Mouse (Mus musculus) intestine, postnatal 0 days (tissue): ENCODE measurements at regions not wholly inside any gene's neighbourhood (a gene's known extent, or its start where the extent isn't known, plus 50 kb on each side); places are given as distances from the start of the nearest gene placed in this dataset.

Source experiments
- ATAC-seq: fragments of 200-750 bp; cut with Nextera tagmentation; 2 replicates; pipeline ENCODE4 v1.8.0; 2017; ENCODE audit warnings: mild to moderate bottlenecking, moderate TSS enrichment, moderate library complexity
- H3K27ac ChIP-seq: fragments of 300-500 bp; sonication (generic); 2 replicates; pipeline ENCODE4 v1.5.1; 2014; ENCODE audit warnings: mild to moderate bottlenecking, low read depth, low read length, moderate library complexity
- H3K27me3 ChIP-seq: fragments of 300-500 bp; sonication (generic); replicated peaks from 2 replicates; pipeline ENCODE4 v1.6.1; 2014; ENCODE audit warnings: low read length, mixed read lengths; ENCODE audit not compliant: control insufficient read depth, insufficient read depth
- H3K36me3 ChIP-seq: fragments of 300-500 bp; sonication (generic); 2 replicates; pipeline ENCODE4 v1.6.1; 2014; ENCODE audit warnings: mild to moderate bottlenecking, moderate library complexity; ENCODE audit not compliant: control insufficient read depth, insufficient read depth
- H3K4me1 ChIP-seq: fragments of 300-500 bp; sonication (generic); replicated peaks from 2 replicates; pipeline ENCODE4 v1.6.1; 2014; ENCODE audit warnings: antibody characterized with exemption, low read length, mixed read lengths; ENCODE audit not compliant: control insufficient read depth, insufficient read depth
- H3K4me2 ChIP-seq: fragments of 300-500 bp; sonication (generic); replicated peaks from 2 replicates; pipeline ENCODE4 v1.6.1; 2014; ENCODE audit warnings: low read depth, mild to moderate bottlenecking, moderate library complexity
- H3K4me3 ChIP-seq: fragments of 300-500 bp; sonication (generic); 2 replicates; pipeline ENCODE4 v1.5.1; 2014; ENCODE audit warnings: low read depth, low read length
- H3K9ac ChIP-seq: fragments of 300-500 bp; sonication (generic); 2 replicates; pipeline ENCODE4 v1.6.1; 2014; ENCODE audit warnings: mild to moderate bottlenecking, low read depth, low read length
- H3K9me3 ChIP-seq: fragments of 300-500 bp; sonication (generic); 2 replicates; pipeline ENCODE4 v1.6.1; 2016; ENCODE audit warnings: mixed run types; ENCODE audit not compliant: control insufficient read depth
- CTCF ChIP-seq: sonication (generic); IDR thresholded peaks from 2 replicates; pipeline ENCODE4 v1.5.1; 2016; ENCODE audit warnings: low read depth, mild to moderate bottlenecking, control low read depth, antibody characterized with exemption, moderate library complexity
- WGBS: fragments of 180-500 bp; shearing (Covaris S2); extraction: QIAGEN DNeasy Blood & Tissue Kit; methylation state at CpG from one replicate; pipeline ENCODE4 v1.1.7; 2014; 5-methylcytosine and 5-hydroxymethylcytosine counted together

GRCm38 (mm10) chr3:119498711-119499110 lies 285.6 kb downstream of the Ptbp2 start:
- Histone ChIP-seq H3K9ac (no peak overlapping the region), H3K27ac (no peak overlapping the region), H3K36me3 (no peaks in the 10 kb centered on the region), H3K4me1 (no peaks in the 10 kb centered on the region), H3K27me3 (no peaks in the 10 kb centered on the region), H3K4me2 (peak overlapping the region; percentile 24; the same call in 1 of the 2 replicates), H3K4me3 (no peak overlapping the region), H3K9me3 (no peaks in the 10 kb centered on the region)
- ATAC-seq: no peak
- TF ChIP-seq CTCF: no peak
- 65% methylated on average over 20 of the region's 20 CpGs for WGBS

GRCm38 (mm10) chr3:119497880-119498279 lies 286.4 kb downstream of the Ptbp2 start:
- H3K4me1 ChIP-seq: no peaks in the 10 kb centered on the region
- no peak overlapping the region for H3K4me2 ChIP-seq
- H3K9me3 ChIP-seq: no peaks in the 10 kb centered on the region
- no peak overlapping the region for H3K4me3 ChIP-seq
- no peak overlapping the region for H3K9ac ChIP-seq
- ATAC-seq: no peak
- no peaks in the 10 kb centered on the region for H3K27me3 ChIP-seq
- no peak for TF ChIP-seq CTCF
- WGBS: 72% methylated on average over 7 of the region's 7 CpGs
- no peak overlapping the region for H3K27ac ChIP-seq
- no peaks in the 10 kb centered on the region for H3K36me3 ChIP-seq

- H3K4me1 ChIP-seq: no peaks in the 10 kb centered on the region
- TF ChIP-seq CTCF: no peak
These were observed 289.7 kb downstream of the Ptbp2 start for GRCm38 (mm10) chr3:119494580-119494979.

GRCm38 (mm10) chr3:119492627-119493026 lies 291.6 kb downstream of the Ptbp2 start:
- ATAC-seq: no peak
- no peak overlapping the region for H3K27ac ChIP-seq
- no peak overlapping the region for H3K4me2 ChIP-seq
- 81% methylated on average over 1 of the region's 1 CpGs for WGBS
- no peak overlapping the region for H3K9ac ChIP-seq
- no peaks in the 10 kb centered on the region for H3K4me1 ChIP-seq
- H3K4me3 ChIP-seq: no peak overlapping the region
- H3K27me3 ChIP-seq: no peaks in the 10 kb centered on the region
- TF ChIP-seq CTCF: no peak
- no peaks in the 10 kb centered on the region for H3K36me3 ChIP-seq
- H3K9me3 ChIP-seq: no peaks in the 10 kb centered on the region

More at GRCm38 (mm10) chr3:119494580-119494979, 289.7 kb downstream of the Ptbp2 start:
- no peak for ATAC-seq
- Histone ChIP-seq H3K9me3 (no peaks in the 10 kb centered on the region), H3K36me3 (no peaks in the 10 kb centered on the region), H3K9ac (no peak overlapping the region), H3K27me3 (no peaks in the 10 kb centered on the region), H3K4me2 (no peak overlapping the region), H3K4me3 (no peak overlapping the region), H3K27ac (no peak overlapping the region)
- 92% methylated on average over 5 of the region's 5 CpGs for WGBS

- Histone ChIP-seq H3K36me3 (no peaks in the 10 kb centered on the region), H3K27me3 (no peaks in the 10 kb centered on the region), H3K9me3 (no peaks in the 10 kb centered on the region), H3K9ac (no peak overlapping the region), H3K27ac (no peak overlapping the region), H3K4me1 (no peaks in the 10 kb centered on the region), H3K4me2 (no peak overlapping the region), H3K4me3 (no peak overlapping the region)
- TF ChIP-seq CTCF: no peak
- ATAC-seq: no peak
These were observed 294.9 kb downstream of the Ptbp2 start for GRCm38 (mm10) chr3:119489336-119489735.
